Mouse (Mus musculus) heart, embryonic 11.5 days (tissue): ENCODE results near the gene Pop5. TPM values are rescaled to one million over a fixed set of nuclear protein-coding genes. Genes with fewer than 3 reads are reported as not detected.

Source experiments
- ATAC-seq: fragments of 200-750 bp; cut with Nextera tagmentation; replicated peaks from 2 replicates; pipeline ENCODE4 v1.8.0; 2017; ENCODE audit warnings: moderate library complexity; ENCODE audit not compliant: insufficient number of reproducible peaks, low FRiP score, low TSS enrichment
- H3K27ac ChIP-seq: fragments of 300-500 bp; sonication (generic); 2 replicates; pipeline ENCODE4 v1.5.1; 2014; ENCODE audit warnings: mild to moderate bottlenecking, low read depth, low read length
- H3K27me3 ChIP-seq: fragments of 300-500 bp; sonication (generic); 2 replicates; pipeline ENCODE4 v1.6.1; 2014; ENCODE audit warnings: mild to moderate bottlenecking, low read length, mixed read lengths; ENCODE audit not compliant: control insufficient read depth, insufficient read depth
- H3K36me3 ChIP-seq: fragments of 300-500 bp; sonication (generic); 2 replicates; pipeline ENCODE4 v1.6.1; 2014; ENCODE audit warnings: mild to moderate bottlenecking, low read length, moderate library complexity, mixed read lengths; ENCODE audit not compliant: control insufficient read depth, insufficient read depth
- H3K4me1 ChIP-seq: fragments of 300-500 bp; sonication (generic); 2 replicates; pipeline ENCODE4 v1.6.1; 2014; ENCODE audit warnings: low read length; ENCODE audit not compliant: control insufficient read depth, insufficient read depth
- H3K4me2 ChIP-seq: fragments of 300-500 bp; sonication (generic); 2 replicates; pipeline ENCODE4 v1.6.1; 2014; ENCODE audit warnings: mild to moderate bottlenecking, moderate library complexity
- H3K4me3 ChIP-seq: fragments of 300-500 bp; sonication (generic); 2 replicates; pipeline ENCODE4 v1.5.1; 2014; ENCODE audit warnings: low read depth, low read length
- H3K9ac ChIP-seq: fragments of 300-500 bp; sonication (generic); 2 replicates; pipeline ENCODE4 v1.6.1; 2014; ENCODE audit warnings: mild to moderate bottlenecking, low read depth, low read length, moderate library complexity
- H3K9me3 ChIP-seq: fragments of 300-500 bp; sonication (generic); replicated peaks from 2 replicates; pipeline ENCODE4 v1.6.1; 2016; ENCODE audit warnings: low read length; ENCODE audit not compliant: control insufficient read depth
- WGBS: fragments of 180-500 bp; shearing (Covaris S2); extraction: QIAGEN DNeasy Blood & Tissue Kit; methylation state at CpG from one replicate; pipeline ENCODE4 v1.1.7; 2014; ENCODE audit not compliant: insufficient replicate concordance; 5-methylcytosine and 5-hydroxymethylcytosine counted together
- polyA plus RNA-seq: library from polyadenylated mRNA; unstranded; fragments of >200 nt; fragmentation: Nextera tagmentation; extraction: Ambion mirVana; gene quantifications from 2 replicates; pipeline ENCODE4 v1.2.1, GENCODE M21; 2014

Gene Pop5
- polyA plus RNA-seq = 86.9 and 90.6 TPM in 2 replicates

GRCm38 (mm10) chr5:115235786-115236263 lies at the start of gene Pop5:
Gene Pop5, plus strand, starts transcription at chr5:115235836.
- peak within 1 kb of the TSS; percentile 53 for H3K4me3 ChIP-seq
- no peak within 1 kb of the TSS for H3K27ac ChIP-seq
- peaks cover 8% of the 10 kb centered on the region for H3K36me3 ChIP-seq
- ATAC-seq = 0 out of 2 replicates have a peak, but pooled peaks have one; percentile 33
- 1% methylated on average over 21 of the region's 21 CpGs for WGBS
- H3K4me1 ChIP-seq = peaks cover 15% of the 10 kb centered on the region
- H3K4me2 ChIP-seq = peak within 1 kb of the TSS; percentile 82
- H3K9me3 ChIP-seq = no peaks in the 10 kb centered on the region
- peaks cover 9% of the 10 kb centered on the region; the same call in 1 of the 2 replicates for H3K27me3 ChIP-seq
- H3K9ac ChIP-seq = peak within 1 kb of the TSS; percentile 67

GRCm38 (mm10) chr5:115186371-115187073 lies 49.1 kb upstream of the Pop5 start:
- no peak overlapping the region for H3K9ac ChIP-seq
- peak overlapping the region; percentile 52 for H3K4me2 ChIP-seq
- no peak for ATAC-seq
- WGBS = 39% methylated on average over 17 of the region's 17 CpGs
- peaks cover 26% of the 10 kb centered on the region for H3K27me3 ChIP-seq
- no peaks in the 10 kb centered on the region for H3K9me3 ChIP-seq
- H3K36me3 ChIP-seq = no peaks in the 10 kb centered on the region
- 0 out of 2 replicates have a peak overlapping the region, but pooled peaks have one; percentile 1 for H3K4me3 ChIP-seq
- H3K27ac ChIP-seq = no peak overlapping the region
- peaks cover 33% of the 10 kb centered on the region for H3K4me1 ChIP-seq

GRCm38 (mm10) chr5:115187188-115188131 lies 48.2 kb upstream of the Pop5 start:
- no peaks in the 10 kb centered on the region for H3K9me3 ChIP-seq
- ATAC-seq = peak; percentile 71
- H3K9ac ChIP-seq = no peak overlapping the region
- peak overlapping the region; percentile 47 for H3K27ac ChIP-seq
- H3K36me3 ChIP-seq = no peaks in the 10 kb centered on the region
- WGBS = 16% methylated on average over 26 of the region's 26 CpGs
- H3K27me3 ChIP-seq = peaks cover 35% of the 10 kb centered on the region
- 0 out of 2 replicates have a peak overlapping the region, but pooled peaks have one; percentile 1 for H3K4me3 ChIP-seq
- peaks cover 26% of the 10 kb centered on the region for H3K4me1 ChIP-seq
- H3K4me2 ChIP-seq = peak overlapping the region; percentile 52

- Histone ChIP-seq H3K9me3 (no peaks in the 10 kb centered on the region), H3K27ac (no peak overlapping the region), H3K9ac (no peak overlapping the region), H3K36me3 (no peaks in the 10 kb centered on the region), H3K4me2 (no peak overlapping the region), H3K4me3 (no peak overlapping the region), H3K27me3 (peaks cover 49% of the 10 kb centered on the region), H3K4me1 (peaks cover 30% of the 10 kb centered on the region)
- 46% methylated on average over 5 of the region's 5 CpGs for WGBS
- ATAC-seq = no peak
These were observed 46.8 kb upstream of the Pop5 start for GRCm38 (mm10) chr5:115188824-115189223.

- Histone ChIP-seq H3K4me3 (no peak overlapping the region), H3K4me1 (peaks cover 32% of the 10 kb centered on the region), H3K36me3 (no peaks in the 10 kb centered on the region), H3K27me3 (peaks cover 61% of the 10 kb centered on the region), H3K4me2 (no peak overlapping the region), H3K9me3 (no peaks in the 10 kb centered on the region), H3K27ac (no peak overlapping the region), H3K9ac (no peak overlapping the region)
- no peak for ATAC-seq
- WGBS = 73% methylated on average over 12 of the region's 12 CpGs
These were observed 45.6 kb upstream of the Pop5 start for GRCm38 (mm10) chr5:115190081-115190480.

GRCm38 (mm10) chr5:115191880-115192827 lies 43.5 kb upstream of the Pop5 start:
- Histone ChIP-seq H3K4me2 (peak overlapping the region; percentile 31), H3K4me1 (peaks cover 19% of the 10 kb centered on the region), H3K9ac (no peak overlapping the region), H3K27ac (no peak overlapping the region), H3K4me3 (no peak overlapping the region), H3K9me3 (no peaks in the 10 kb centered on the region), H3K27me3 (peaks cover 62% of the 10 kb centered on the region), H3K36me3 (no peaks in the 10 kb centered on the region)
- ATAC-seq = no peak
- WGBS = 11% methylated on average over 29 of the region's 29 CpGs

- 21% methylated on average over 7 of the region's 7 CpGs for WGBS
- Histone ChIP-seq H3K9ac (no peak overlapping the region), H3K9me3 (no peaks in the 10 kb centered on the region), H3K4me2 (peak overlapping the region; percentile 85), H3K36me3 (no peaks in the 10 kb centered on the region), H3K4me3 (peak overlapping the region; percentile 59; the same call in 1 of the 2 replicates), H3K4me1 (peaks cover 15% of the 10 kb centered on the region), H3K27me3 (peaks cover 62% of the 10 kb centered on the region), H3K27ac (no peak overlapping the region)
- ATAC-seq = no peak
These were observed 42.8 kb upstream of the Pop5 start for GRCm38 (mm10) chr5:115192828-115193195.
